Mouse (Mus musculus): ENCODE results near the gene Slc25a36. TPM values are rescaled to one million over a fixed set of nuclear protein-coding genes. Genes with fewer than 3 reads are reported as not detected.
A peak's percentile ranks its signal among the peaks of the same experiment; 100 is the strongest.

The Slc25a36 gene
- total RNA-seq, 2 experiments from 2014 or later: 69.3 to 72.7 TPM

DNA sequence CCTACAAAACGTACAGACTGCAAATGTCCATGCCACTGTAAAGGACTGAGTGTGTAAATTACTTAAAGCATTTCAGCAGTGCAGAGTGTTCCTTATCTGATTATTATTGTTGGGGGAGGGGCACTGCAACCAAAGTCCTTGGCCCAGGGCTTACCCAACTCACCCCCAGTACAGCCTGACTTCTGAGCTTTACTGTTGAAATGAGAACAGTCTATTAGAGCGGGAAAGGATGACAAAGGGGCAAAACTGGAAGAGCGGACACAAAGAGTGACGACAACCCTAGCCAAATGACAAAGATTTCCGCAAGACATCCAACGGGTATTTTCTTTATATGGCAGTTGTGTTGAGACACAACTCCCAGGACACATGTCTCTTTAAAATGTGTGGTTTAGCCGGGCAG lies 1.3 kb upstream of the Slc25a36 start:
- no peak for DNase-seq (ENCODE audit: low spot score in 2 of 2)

DNA sequence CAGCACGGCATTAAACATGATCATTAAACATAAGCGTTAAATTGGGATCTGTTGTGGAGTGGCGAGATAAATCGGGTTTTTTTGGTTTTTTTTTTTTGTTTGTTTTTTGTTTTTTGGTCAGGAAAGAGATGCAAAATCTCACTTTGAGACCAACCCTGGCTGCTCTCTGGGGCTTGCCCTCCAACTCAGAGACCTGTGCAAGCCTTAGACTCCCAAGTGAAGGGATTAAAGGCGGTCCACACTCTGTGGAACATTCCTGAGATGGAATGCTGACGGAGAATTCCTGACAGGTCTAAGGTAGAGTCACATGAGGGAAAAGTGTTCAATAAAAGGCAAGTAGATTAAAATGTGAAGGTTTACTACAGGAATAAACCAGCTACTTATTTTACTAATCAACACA lies 549 bp upstream of the Slc25a36 start:
- DNase-seq (ENCODE audit: low spot score in 2 of 2): no peak

DNA sequence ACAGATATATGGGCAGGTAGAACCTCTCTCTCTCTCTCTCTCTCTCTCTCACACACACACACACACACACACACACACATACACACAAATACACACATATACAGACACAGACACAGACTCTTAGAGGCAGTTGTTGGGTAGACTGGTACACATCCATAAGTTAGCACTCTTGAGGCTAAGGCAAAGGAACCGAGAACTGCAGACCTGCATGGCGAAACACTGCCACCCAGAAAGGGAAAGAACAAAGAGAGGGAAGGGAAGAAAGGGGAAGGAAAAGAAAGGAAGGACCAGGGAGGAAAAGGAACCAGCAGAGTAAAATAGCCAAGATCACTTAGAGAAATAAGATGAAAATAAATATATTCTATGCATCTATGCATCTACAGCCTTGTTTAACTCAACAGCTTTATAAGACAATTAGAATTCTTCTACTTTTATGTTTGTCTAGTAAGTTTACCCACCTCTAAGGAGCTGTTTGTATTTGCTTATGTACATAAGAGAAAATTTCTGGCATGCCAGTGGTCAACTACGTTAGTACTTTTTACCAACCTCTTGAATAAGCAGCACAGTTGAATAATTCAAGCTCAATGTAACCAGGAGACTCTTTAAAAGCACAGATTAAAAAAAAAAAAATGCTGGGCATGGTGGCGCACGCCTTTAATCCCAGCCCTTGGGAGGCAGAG lies 4.3 kb downstream of the Slc25a36 start:
- no peak for DNase-seq (ENCODE audit: low spot score in 2 of 2)

DNA sequence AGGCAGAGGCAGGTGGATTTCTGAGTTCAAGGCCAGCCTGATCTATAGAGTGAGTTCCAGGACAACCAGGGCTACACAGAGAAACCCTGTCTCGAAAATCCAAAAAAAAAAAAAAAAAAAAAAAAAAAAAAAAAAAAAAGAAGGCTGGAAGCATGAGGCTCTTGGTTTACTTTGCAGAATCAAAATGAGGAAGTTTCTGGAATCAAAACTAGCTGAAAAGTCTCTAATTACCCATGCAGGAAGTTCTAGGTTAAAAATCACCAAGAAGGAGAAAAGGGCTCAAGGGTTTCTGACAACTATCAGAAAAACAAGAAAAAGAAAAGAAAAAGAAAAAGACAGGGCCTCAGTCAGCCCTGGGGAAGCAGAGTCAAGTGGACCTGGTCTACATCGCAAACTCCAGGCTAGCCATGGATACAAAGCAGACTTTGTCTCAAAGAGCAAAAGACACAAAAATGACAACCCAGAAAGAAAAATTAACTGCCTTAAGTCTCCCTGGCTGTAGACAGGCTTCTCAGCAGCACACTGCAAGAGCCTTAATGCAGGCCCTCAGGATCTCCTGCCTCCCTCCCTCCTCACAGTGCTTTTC lies 5.5 kb downstream of the Slc25a36 start:
- DNase-seq (ENCODE audit: low spot score in 2 of 2): no peak

DNA sequence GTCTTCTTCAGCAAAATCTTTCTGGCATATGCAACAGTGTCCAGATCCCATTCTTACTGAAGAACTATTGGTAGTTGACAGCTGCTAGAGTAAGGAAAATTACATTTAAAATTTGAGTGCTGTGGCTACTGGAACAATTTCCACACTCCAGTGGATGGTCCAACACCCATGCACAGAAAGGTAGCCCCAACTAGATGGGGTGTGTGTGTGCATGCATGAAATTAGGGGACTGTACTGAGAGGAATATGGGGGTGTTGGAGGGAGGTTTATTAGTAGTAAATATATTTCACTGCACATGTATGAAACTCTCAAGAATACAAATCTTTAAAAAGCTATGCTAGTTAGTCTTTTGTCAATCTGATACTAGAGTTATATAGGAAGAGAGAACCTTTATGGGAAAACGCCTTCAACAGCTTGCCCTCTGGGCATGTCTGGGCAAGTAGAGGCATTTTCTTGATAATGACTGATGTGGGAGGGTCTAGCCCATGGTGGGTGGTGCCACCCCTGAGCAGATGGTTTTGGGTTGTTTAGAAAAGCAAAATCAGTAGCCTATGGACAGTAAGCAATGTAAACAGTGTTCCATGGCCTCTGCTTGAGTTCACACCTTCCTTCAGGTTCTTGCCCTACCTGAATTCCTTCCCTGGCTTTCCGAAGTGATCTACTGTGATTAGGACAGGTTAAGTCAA lies 7.4 kb downstream of the Slc25a36 start:
- DNase-seq (ENCODE audit: low spot score in 2 of 2): no peak

DNA sequence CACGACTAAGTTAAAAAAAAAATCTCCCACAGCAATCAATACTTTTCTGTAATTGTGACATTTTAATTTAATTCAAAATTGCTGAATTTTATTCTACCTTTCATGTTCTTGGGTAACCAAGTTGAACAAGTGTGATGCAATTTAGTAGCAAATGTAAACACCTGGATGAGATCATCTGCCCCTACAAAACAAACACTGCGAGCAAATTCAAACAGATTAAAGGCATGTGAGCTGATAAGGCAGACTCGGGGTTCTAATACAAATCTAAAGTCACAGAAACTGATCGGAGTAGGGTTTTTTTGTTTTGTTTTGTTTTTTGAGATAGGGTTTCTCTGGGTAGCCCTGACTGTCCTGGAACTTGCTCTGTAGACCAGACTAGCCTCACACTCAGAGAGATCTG lies 12.0 kb downstream of the Slc25a36 start:
- no peak for DNase-seq (ENCODE audit: low spot score in 2 of 2)

DNA sequence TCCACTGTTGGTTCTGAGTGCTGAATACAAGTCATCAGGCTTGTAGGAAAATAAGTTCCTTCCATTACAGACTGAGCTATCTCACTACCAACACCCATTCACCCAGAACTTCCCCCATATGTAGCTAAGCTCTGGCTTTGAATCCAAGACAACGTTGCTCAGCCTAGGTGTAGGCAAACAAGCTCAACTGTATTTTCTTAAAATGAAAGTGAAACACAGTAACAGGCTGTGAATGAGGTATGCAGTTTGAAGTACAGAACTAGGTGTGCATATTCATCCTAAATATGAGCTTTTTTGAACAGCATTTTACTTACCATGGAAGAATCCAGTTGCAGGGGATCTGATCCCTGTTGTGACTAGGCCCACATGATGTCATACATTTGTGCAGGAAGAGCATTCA lies 14.8 kb downstream of the Slc25a36 start:
- DNase-seq (ENCODE audit: low spot score in 2 of 2): no peak

DNA sequence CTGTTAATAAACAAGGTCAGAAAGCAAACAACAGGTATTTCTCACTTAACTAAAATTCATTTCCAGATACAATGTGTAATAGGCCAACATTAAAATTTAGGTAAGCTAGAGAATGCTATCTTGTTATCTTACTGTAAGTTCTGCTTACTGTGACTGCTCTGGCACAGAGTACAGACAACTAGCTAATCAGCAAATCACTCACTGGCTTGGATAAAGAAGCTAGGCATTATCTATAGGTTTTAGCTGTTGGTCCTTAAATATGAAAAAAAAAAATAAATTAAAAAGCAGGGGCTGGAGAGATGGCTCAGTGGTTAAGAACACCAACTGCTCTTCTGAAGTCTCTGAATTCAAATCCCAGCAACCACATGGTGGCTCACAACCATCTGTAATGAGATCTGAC lies 23.1 kb downstream of the Slc25a36 start:
- DNase-seq (ENCODE audit: low spot score in 2 of 2): no peak

DNA sequence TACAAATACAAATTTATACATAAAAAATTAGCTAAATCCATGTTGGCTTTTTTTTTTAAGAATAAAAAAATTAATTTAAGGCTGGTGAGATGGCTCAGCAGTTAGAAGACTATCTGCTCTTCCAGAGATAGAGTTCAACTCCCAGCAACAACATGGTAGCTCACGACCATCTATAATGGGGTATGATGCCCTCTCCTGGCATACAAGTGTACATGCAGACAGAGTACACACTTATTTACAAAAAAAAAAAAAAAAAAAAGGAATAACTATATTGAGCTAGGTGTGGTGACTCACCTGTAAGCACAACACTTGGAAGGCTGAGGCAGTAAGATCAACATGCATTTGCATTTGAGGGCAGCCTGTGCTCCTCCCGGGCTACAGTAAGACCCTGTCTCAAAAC lies 26.3 kb downstream of the Slc25a36 start:
- no peak for DNase-seq (ENCODE audit: low spot score in 2 of 2)

DNA sequence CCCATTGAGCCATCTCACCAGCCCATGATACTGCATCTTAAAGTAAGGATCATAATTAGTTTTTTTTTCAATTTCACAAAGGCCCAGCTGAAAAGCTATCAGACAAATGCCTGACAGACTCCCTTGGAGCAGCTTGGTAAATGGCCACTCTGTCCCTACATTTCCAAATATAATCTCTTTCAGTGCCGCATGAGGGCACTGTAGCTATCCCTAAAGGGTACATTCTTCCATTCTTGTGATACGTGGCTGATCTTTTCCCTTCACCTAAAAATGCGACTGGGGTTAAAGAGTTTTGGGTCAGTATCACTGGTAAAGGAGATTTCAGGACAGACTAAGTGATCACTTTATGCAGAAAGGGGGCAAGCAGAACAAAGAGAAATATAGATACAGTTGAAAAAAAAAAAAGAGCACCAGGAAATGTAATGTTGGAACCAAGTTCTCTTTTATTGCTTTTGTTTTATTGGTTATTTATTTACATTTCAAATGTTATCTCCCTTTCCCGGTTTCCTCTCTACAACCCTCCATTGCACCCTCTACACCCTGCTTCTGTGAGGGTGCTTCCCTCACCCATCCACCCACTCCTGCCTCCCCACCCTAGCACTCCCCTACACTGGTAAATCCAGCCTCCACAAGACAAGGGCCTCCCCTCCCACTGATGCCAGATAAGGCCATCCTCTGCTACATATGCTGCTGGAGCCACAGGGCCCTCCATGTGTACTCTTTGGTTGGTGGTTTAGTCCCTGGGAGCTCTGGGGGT lies 29.7 kb downstream of the Slc25a36 start:
- no peak for DNase-seq (ENCODE audit: low spot score in 2 of 2)

DNA sequence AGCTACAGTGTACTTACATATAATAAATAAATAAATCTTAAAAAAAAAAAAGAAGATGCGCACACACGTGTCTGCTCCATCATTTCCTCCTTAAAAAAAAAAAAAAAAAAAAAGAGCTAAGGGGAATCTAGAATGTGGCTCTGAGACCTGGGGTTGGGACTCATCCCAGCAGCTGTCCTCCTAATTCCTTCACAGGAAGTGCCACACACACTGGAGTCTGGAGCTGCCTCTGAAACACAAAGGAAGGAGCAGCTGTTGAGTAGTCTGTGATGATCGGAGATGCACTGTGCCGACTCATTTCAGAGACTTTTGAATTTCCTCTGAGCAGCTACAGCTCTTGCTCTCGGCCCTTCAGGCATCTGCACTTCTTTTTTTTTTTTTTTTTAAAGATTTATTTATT lies 41.0 kb downstream of the Slc25a36 start:
- DNase-seq (ENCODE audit: low spot score in 2 of 2): no peak

DNA sequence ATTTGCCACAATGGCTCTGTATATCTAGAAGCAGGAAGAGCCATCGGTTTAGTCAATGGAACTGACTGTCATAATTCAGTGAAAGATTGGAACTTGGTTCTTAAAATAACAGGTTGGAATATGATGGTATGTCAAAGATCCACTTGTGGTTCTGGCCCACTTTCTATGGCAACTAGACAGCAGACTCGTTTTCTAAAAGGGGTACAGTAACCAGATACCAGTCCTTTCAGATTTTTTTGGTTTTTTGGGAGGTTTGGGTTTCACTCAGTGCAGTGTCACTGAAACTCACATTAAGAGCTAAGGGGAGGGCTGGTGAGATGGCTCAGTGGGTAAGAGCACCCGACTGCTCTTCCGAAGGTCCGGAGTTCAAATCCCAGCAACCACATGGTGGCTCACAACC lies 41.5 kb downstream of the Slc25a36 start:
- DNase-seq (ENCODE audit: low spot score in 2 of 2): no peak

DNA sequence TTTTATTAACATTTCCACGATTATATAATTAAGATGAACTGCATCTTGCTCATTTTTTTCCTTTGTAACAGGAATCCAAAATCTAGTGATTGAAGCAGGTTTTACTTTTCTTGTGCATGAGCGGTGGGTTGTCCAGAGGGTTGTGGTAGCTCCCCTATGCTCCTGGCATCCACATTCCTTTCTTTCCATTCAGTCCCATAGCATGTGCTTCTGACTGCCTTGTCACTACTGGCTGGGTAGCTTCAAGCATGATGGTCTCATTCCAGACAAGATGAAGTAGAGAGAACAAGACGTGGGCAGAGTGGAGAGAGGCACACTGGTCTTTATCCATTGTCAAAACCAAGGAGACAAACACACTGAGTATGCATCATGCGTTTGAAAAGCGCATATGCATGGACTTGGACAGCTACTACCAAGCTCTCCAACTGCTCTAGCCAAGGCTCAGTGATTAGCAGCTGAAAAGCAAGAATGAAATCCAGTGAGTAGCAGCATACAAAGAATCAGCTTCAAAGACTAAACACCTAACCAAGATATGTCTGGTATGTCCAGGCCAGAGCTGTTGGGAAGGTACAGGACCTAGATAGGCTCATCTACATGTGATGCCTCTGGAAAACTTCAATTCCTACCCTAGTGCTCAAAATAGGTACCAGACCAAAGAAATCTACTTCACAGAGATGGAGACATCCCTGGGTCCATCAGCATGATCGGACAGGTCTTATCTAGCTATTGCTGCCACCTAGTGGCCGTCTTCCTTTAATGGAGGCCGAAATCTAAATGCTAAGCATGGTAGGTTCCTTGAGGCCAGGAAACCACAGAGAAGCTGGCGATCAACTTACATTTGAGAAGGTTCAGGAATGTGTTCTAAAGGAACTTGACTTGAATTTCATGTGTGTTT lies 42.5 kb downstream of the Slc25a36 start:
- DNase-seq (ENCODE audit: low spot score in 2 of 2): peak; percentile 69 to 92

DNA sequence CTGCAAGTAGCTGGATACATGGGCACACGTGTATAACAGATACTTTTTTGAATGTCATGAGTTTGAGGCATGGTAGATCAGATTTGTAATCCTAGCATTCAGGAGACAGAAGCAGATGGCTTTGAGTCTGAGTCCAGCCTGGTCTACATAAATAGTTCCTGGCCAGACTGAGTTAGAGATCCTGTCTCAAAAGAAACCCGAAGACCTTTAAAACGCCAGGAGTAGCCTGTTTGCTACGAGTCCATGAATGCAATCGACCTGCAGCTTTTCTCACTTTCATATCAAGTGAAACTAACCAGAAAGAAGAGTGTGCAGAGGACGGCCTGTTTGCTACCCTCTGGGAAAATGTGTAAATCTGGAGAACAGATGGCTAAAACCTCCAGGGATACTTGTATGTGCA lies 43.2 kb downstream of the Slc25a36 start:
- DNase-seq (ENCODE audit: low spot score in 2 of 2): no peak

DNA sequence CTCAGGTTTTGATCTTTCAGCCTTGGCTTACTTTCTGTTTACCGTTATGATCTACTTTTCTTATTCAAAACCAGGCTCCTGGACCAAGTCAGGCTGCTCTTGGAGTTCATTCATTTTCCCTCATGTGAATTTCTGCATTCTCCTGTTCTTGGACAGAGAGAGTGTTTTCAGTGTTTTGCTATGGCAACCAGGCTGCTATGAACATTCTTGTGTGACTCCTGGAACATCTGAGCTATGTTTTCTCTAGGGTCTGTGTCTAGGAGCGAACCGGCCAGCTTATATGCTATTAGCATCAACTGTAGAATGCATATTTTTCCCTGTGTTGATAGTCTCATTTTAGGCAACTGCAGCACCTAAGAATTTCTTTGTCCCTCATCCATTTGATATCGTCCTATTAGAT lies 45.1 kb downstream of the Slc25a36 start:
- DNase-seq (ENCODE audit: low spot score in 2 of 2): no peak

DNA sequence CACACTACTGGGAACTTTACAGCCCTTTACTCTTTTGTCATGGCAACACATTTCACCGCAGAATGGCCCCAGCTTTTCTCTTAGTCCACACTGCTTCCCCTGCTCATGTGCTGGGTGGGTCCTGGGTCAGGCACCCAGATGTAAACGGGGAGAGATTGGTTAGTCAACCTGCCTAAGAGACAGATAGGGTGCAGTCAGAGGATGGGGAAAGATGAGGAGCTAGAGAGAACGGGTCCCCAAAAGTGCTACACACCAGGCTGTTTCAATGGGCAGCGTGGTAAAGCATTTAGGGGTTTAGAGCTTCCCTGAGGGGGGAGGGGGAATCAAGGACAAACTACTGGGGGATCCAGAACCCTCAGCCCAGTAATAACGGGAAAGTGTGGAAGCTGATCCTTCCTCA lies 45.7 kb downstream of the Slc25a36 start:
- no peak for DNase-seq (ENCODE audit: low spot score in 2 of 2)

DNA sequence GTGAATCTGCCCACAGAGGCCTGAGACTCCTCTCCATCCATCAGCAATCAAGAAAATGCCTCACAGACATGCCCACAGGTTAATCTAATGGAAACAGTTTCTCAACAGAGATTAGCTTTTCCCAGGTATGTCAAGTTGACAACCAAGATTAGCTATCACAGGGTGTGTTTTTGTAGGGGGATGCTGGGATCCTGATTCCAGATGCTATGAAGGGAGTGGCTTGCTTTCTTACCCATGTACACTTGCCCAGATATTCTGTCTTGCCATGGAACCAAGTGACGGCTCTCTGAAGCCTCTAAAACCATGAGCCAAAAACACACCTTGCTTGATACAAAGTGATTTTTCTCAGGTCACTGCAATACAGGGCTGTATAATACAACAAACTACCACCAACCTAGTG lies 46.8 kb downstream of the Slc25a36 start:
- DNase-seq (ENCODE audit: low spot score in 2 of 2): no peak

DNA sequence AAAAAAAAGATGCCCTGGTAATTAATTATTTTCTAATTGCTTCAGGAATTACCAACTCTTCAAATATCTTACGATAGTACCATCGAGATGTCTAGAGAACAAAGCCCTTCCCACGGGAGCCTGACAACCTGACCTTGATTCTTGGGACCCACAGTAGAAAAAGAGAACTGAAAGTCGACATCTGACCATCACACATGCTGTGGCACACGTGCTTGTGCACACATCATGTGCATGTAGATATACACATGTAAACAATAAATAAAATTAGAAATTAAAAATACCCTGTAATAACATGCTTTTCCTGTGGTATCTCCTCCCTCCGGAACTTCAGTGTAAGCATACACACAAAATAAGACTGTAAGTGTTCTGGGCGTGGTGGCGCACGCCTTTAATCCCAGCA lies 49.3 kb downstream of the Slc25a36 start:
- no peak for DNase-seq (ENCODE audit: low spot score in 2 of 2)

DNA sequence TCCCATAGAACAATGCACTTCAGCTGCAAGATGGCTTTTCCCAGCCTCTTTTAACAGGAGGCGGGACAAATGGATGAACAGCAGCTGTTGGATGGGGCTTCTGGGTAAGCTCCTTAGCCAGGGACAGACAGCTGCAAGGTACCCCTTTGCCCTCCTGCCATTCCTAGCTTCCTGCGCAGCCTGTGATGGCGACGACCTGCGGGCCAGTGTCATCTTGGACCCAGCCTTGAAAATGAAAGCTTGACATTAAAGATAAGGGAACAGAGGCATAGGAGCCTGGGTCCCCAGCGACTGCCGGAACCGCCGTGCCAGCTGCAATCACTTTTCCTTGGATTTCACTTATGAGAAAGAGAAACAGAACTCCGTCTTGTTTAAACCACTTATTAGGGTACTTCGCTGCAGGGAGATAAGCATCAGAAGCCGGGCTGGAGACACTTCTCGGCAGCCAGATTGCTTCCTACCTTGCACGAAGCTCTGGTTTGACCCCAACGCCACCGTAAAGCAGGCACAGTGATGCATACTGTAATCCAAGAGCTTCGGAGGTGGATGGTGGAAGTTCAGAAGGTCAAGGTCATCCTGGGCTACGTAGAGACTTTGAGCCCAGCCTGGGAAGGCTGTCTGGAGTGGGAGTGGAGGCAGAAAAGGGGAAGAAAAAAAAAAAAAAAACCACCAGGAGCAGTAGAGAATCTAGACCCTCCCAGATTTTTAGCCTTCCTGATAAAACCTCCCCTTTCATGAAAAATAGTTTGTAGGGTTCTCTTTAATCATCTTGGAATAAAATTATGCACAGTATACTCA lies 54.2 kb downstream of the Slc25a36 start:
- DNase-seq (ENCODE audit: low spot score in 2 of 2): no peak

DNA sequence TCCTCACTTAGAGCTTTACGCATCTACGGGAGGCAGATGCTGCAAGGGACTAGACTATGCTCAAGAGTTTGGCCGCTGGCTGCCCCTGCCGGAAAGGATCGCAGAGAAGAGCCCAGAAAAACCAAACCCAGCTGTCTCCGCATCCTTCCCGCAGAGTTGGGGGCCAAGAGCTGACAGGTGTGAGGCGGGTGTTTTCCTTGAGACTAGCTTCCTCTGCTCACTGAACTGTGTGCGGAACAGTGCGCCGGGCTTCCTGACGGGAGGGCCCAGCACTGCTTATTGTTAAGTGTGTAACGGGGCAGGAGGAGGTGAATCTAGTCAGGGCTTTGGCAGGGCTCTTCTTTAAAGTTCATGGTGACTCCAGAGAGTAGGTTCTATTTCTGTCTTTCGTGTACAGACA lies 55.1 kb downstream of the Slc25a36 start:
- no peak for DNase-seq (ENCODE audit: low spot score in 2 of 2)

All from layer of hippocampus, adult 18-20 months (tissue).